Comparison of ENCODE assay signal across 10 mouse cellular contexts in the genomic region with DNA sequence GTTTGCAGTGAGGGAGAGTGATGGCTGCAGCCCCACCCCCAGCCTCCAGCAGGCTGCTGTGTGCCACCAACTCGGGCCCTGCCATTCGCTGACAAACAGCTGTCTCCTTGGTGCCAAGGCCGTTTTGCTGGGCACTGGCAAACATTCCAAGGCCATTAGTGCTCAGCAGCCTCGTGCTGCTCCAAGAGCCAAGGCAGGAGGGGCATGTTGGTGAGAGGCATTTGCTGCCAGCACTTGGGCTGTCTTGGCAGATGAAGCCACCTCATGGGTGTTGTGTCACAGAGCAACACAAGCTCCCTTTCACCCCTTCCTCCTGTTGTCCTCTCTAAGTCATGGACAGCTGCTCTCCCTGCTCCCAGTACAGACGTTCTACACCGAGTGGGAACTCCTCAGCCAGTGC. TPM values are rescaled to one million over a fixed set of nuclear protein-coding genes. Genes with fewer than 3 reads are reported as not detected.
DNase-seq lines count a peak whose midpoint lies in the region; ATAC-seq and TF ChIP-seq lines count a peak whose summit lies in the region.
"Had no signal": no experiment of that assay in that cellular context is flagged by ENCODE, and none has a peak within 500 bp of the region (broad histone marks: within the 10 kb centered on the region; RNA-seq: fewer than 3 reads in every experiment).

No protein-coding gene starts in this region.

- no peak for ATAC-seq in liver, embryonic 12.5 days
- ATAC-seq in forebrain, postnatal 0 days: peak; percentile 66
- no peak for ATAC-seq in intestine, embryonic 16.5 days
- ATAC-seq in monocyte, adult 5-6 weeks (replicated peaks; ENCODE audit: insufficient number of reproducible peaks, low FRiP score, low TSS enrichment, poor library complexity, severe bottlenecking): no peak

- peaks cover 14% of the 10 kb centered on the region for H3K4me1 ChIP-seq in liver, adult 2 months (ENCODE audit: control insufficient read depth, insufficient read depth, low read length)
- H3K4me1 ChIP-seq in liver, embryonic 12.5 days: no peaks in the 10 kb centered on the region
- peaks cover 8% of the 10 kb centered on the region; the same call in 1 of the 2 replicates for H3K4me1 ChIP-seq in forebrain, postnatal 0 days (ENCODE audit: insufficient read depth)
- no peaks in the 10 kb centered on the region for H3K4me1 ChIP-seq in intestine, embryonic 16.5 days (ENCODE audit: control insufficient read depth, insufficient read depth, low read length)

- no peak overlapping the region for H3K9ac ChIP-seq in liver, adult 2 months (ENCODE audit: low read depth, low read length)
- H3K9ac ChIP-seq in liver, embryonic 12.5 days: no peak overlapping the region
- no peak overlapping the region for H3K9ac ChIP-seq in forebrain, postnatal 0 days
- no peak overlapping the region for H3K9ac ChIP-seq in intestine, embryonic 16.5 days (ENCODE audit: low read depth, low read length)
- H3K9ac ChIP-seq: limb, embryonic 12.5 days had no signal

- H3K4me2 ChIP-seq in liver, embryonic 12.5 days: no peak overlapping the region
- no peak overlapping the region for H3K4me2 ChIP-seq in forebrain, postnatal 0 days (ENCODE audit: low read depth)
- no peak overlapping the region for H3K4me2 ChIP-seq in intestine, embryonic 16.5 days (ENCODE audit: low read depth, low read length)
- H3K4me2 ChIP-seq: limb, embryonic 12.5 days had no signal

- H3K36me3 ChIP-seq in liver, adult 2 months (ENCODE audit: control insufficient read depth, insufficient read depth, low read length): no peaks in the 10 kb centered on the region
- peaks cover 10% of the 10 kb centered on the region; the same call in 1 of the 2 replicates for H3K36me3 ChIP-seq in liver, embryonic 12.5 days
- no peaks in the 10 kb centered on the region for H3K36me3 ChIP-seq in forebrain, postnatal 0 days (ENCODE audit: insufficient read depth)
- no peaks in the 10 kb centered on the region for H3K36me3 ChIP-seq in intestine, embryonic 16.5 days (ENCODE audit: control insufficient read depth, insufficient read depth, low read length)

- no peak overlapping the region for H3K27ac ChIP-seq in liver, adult 2 months (replicated peaks; ENCODE audit: insufficient read depth, low read depth, low read length)
- H3K27ac ChIP-seq in liver, embryonic 12.5 days: no peak overlapping the region
- no peak overlapping the region for H3K27ac ChIP-seq in forebrain, postnatal 0 days (ENCODE audit: low read depth, low read length)
- H3K27ac ChIP-seq in intestine, embryonic 16.5 days (ENCODE audit: low read length): no peak overlapping the region
- H3K27ac ChIP-seq: limb, embryonic 12.5 days had no signal

- no peaks in the 10 kb centered on the region for H3K9me3 ChIP-seq in liver, embryonic 12.5 days (replicated peaks)
- no peaks in the 10 kb centered on the region for H3K9me3 ChIP-seq in forebrain, postnatal 0 days (ENCODE audit: low read length)
- H3K9me3 ChIP-seq in intestine, embryonic 16.5 days (ENCODE audit: control insufficient read depth, low read length): no peaks in the 10 kb centered on the region
- H3K9me3 ChIP-seq: limb, embryonic 12.5 days had no signal

- 23% methylated on average over 6 of the region's 6 CpGs for WGBS in liver, adult 2 months
- 71% methylated on average over 6 of the region's 6 CpGs for WGBS in liver, embryonic 12.5 days (ENCODE audit: insufficient replicate concordance)
- WGBS in forebrain, postnatal 0 days: 43% methylated on average over 6 of the region's 6 CpGs
- WGBS in intestine, embryonic 16.5 days: 67% methylated on average over 6 of the region's 6 CpGs

- no peaks in the 10 kb centered on the region for H3K79me2 ChIP-seq in liver, adult 2 months (ENCODE audit: control insufficient read depth, insufficient read depth, low read length)

- TF ChIP-seq CTCF in liver, adult 2 months (IDR thresholded peaks at IDR 0.05; ENCODE audit: low read depth, low read length): no peak
- no peak for TF ChIP-seq CTCF in forebrain, postnatal 0 days (IDR thresholded peaks at IDR 0.05; ENCODE audit: low read depth)

- peak; percentile 96 for DNase-seq in liver, adult 2 months (ENCODE audit: extremely low read depth, low read depth, low spot score)
- peak; percentile 85 for DNase-seq in adrenal gland, postnatal 25 days
- DNase-seq in forebrain, postnatal 0 days: peak; percentile 68
- DNase-seq in layer of hippocampus, adult 9-11 months: peak; percentile 75
- no peak for DNase-seq in urinary bladder, adult 18-20 months (ENCODE audit: low spot score in 2 of 2)

- no peaks in the 10 kb centered on the region for H3K27me3 ChIP-seq in liver, adult 2 months (ENCODE audit: control insufficient read depth, insufficient read depth, low read length)
- H3K27me3 ChIP-seq in liver, embryonic 12.5 days (replicated peaks): no peaks in the 10 kb centered on the region
- no peaks in the 10 kb centered on the region for H3K27me3 ChIP-seq in forebrain, postnatal 0 days (ENCODE audit: insufficient read depth, low read length)
- H3K27me3 ChIP-seq in intestine, embryonic 16.5 days (replicated peaks; ENCODE audit: control insufficient read depth, insufficient read depth, low read length): no peaks in the 10 kb centered on the region
- H3K27me3 ChIP-seq: limb, embryonic 12.5 days had no signal

- H3K4me3 ChIP-seq in liver, adult 2 months (ENCODE audit: insufficient read depth, low read depth, low read length): no peak overlapping the region
- no peak overlapping the region for H3K4me3 ChIP-seq in liver, embryonic 12.5 days
- no peak overlapping the region for H3K4me3 ChIP-seq in forebrain, postnatal 0 days (ENCODE audit: low read depth, low read length)
- no peak overlapping the region for H3K4me3 ChIP-seq in intestine, embryonic 16.5 days (ENCODE audit: low read length)
- H3K4me3 ChIP-seq: limb, embryonic 12.5 days had no signal

- TF ChIP-seq POLR2A in liver, adult 2 months (IDR thresholded peaks at IDR 0.05; ENCODE audit: extremely low read depth, insufficient read depth, low read length): no peak

RNA-seq across cellular contexts. Expression of a gene that starts 41.2 kb away (rescaled TPM):
- total RNA-seq in liver, adult 2 months (2014; rRNA removed): not detected in 2 replicates
- polyA plus RNA-seq in liver, adult 2 months (2012; rRNA removed): not detected in 2 replicates
- not detected in 2 replicates for polyA plus RNA-seq in liver, embryonic 12.5 days (2016; fragmentation: Nextera tagmentation; extraction: Ambion mirVana)
- 1.4 and 1.6 TPM in 2 replicates for total RNA-seq in adrenal gland, postnatal 25 days (2021)
- total RNA-seq in forebrain, postnatal 0 days (2014; rRNA removed): 90.0 and 113 TPM in 2 replicates
- polyA plus RNA-seq in forebrain, postnatal 0 days (2015; fragmentation: Nextera tagmentation; extraction: Ambion mirVana): 21.5 and 25.9 TPM in 2 replicates
- 0.10 TPM in 1 of 2 replicates, not detected in the other for polyA plus RNA-seq in intestine, embryonic 16.5 days (2015; fragmentation: Nextera tagmentation; extraction: Ambion mirVana)
- not detected in 3 replicates for total RNA-seq in monocyte, adult 5-6 weeks (2017)
- total RNA-seq: neutrophil, adult 5-6 weeks had no signal

Comparison
In these comparisons a context has a peak if more than half of its experiments do, and no peak if none do; other contexts are left out.
1. DNase-seq: peak in liver, adult 2 months (single experiment), adrenal gland, postnatal 25 days (single experiment), forebrain, postnatal 0 days (single experiment) and layer of hippocampus, adult 9-11 months (single experiment); none in urinary bladder, adult 18-20 months (0 of 2).
2. RNA of a gene that starts 41.2 kb away (total RNA-seq): 90.0 to 113 TPM in forebrain, postnatal 0 days; 1.4 to 1.6 TPM in adrenal gland, postnatal 25 days, not detected in liver, adult 2 months and not detected in monocyte, adult 5-6 weeks; every median in the first group is over 10 times any median in the second.